Mouse (Mus musculus) cerebellum, adult 2 months (tissue): Measurements from ENCODE around the gene Tnp2. TPM values are rescaled to one million over a fixed set of nuclear protein-coding genes. Genes with fewer than 3 reads are reported as not detected.

ENCODE experiments used
- DNase-seq, 2 experiments: peaks; one replicate each; pipeline ENCODE4 v3.0.0; 2021
- H3K27ac ChIP-seq: fragments of 200-500 bp; 2 replicates; pipeline ENCODE4 v1.5.1; 2012; ENCODE audit warnings: low read length, control low read depth, inconsistent platforms; ENCODE audit not compliant: insufficient read depth
- H3K27me3 ChIP-seq: fragments of 200-500 bp; 2 replicates; pipeline ENCODE4 v1.6.1; 2012; ENCODE audit warnings: inconsistent platforms, mild to moderate bottlenecking, low read length, moderate library complexity; ENCODE audit not compliant: control insufficient read depth, insufficient read depth
- H3K4me1 ChIP-seq: fragments of 200-500 bp; 2 replicates; pipeline ENCODE4 v1.6.1; 2011; ENCODE audit warnings: low read length; ENCODE audit not compliant: control insufficient read depth, insufficient read depth
- H3K4me3 ChIP-seq: fragments of 200-500 bp; replicated peaks from 2 replicates; pipeline ENCODE3; 2011; ENCODE audit warnings: mild to moderate bottlenecking, low read depth, low read length, control low read depth; ENCODE audit not compliant: insufficient read depth
- CTCF ChIP-seq: fragments of 200-500 bp; IDR thresholded peaks from 2 replicates; pipeline ENCODE4 v1.5.1; 2011; ENCODE audit warnings: low read depth, mild to moderate bottlenecking, control low read depth, low read length, moderate library complexity, borderline replicate concordance; ENCODE audit not compliant: insufficient read depth
- POLR2A ChIP-seq: fragments of 200-500 bp; IDR thresholded peaks from 2 replicates; pipeline ENCODE4 v1.6.1; 2011; ENCODE audit warnings: low read length, control low read depth, borderline replicate concordance; ENCODE audit not compliant: insufficient read depth
- WGBS: fragments of 180-500 bp; shearing (Covaris S2); methylation state at CpG from one replicate; pipeline ENCODE4 v1.1.7; 2018; 5-methylcytosine and 5-hydroxymethylcytosine counted together
- polyA plus RNA-seq: library from polyadenylated mRNA; depleted of rRNA; stranded (reverse); fragments of >200 nt; gene quantifications from 2 replicates; pipeline ENCODE4 v1.2.3, GENCODE M21; 2012

Gene Tnp2
- polyA plus RNA-seq, 1 experiment: not detected

GRCm38 (mm10) chr16:10827269-10827668 is 38.8 kb upstream of the Tnp2 start:
- 94% methylated on average over 9 of the region's 9 CpGs for WGBS
- TF ChIP-seq POLR2A (no peak), CTCF (no peak)

GRCm38 (mm10) chr16:10825840-10826239 is 37.4 kb upstream of the Tnp2 start:
- WGBS: 98% methylated on average over 4 of the region's 4 CpGs
- Histone ChIP-seq H3K27ac (no peak overlapping the region), H3K4me1 (no peaks in the 10 kb centered on the region), H3K4me3 (no peak overlapping the region), H3K27me3 (no peaks in the 10 kb centered on the region)
- no peak for DNase-seq
- no peak for TF ChIP-seq POLR2A
- no peak for TF ChIP-seq CTCF

More at GRCm38 (mm10) chr16:10827269-10827668, 38.8 kb upstream of the Tnp2 start:
- no peak for DNase-seq
- H3K27me3 ChIP-seq: no peaks in the 10 kb centered on the region
- no peak overlapping the region for H3K4me3 ChIP-seq
- no peaks in the 10 kb centered on the region for H3K4me1 ChIP-seq
- no peak overlapping the region for H3K27ac ChIP-seq

GRCm38 (mm10) chr16:10824536-10824935 is 36.1 kb upstream of the Tnp2 start:
- Histone ChIP-seq H3K4me1 (no peaks in the 10 kb centered on the region), H3K4me3 (no peak overlapping the region), H3K27me3 (no peaks in the 10 kb centered on the region), H3K27ac (no peak overlapping the region)
- WGBS: 92% methylated on average over 1 of the region's 1 CpGs
- no peak for TF ChIP-seq CTCF
- no peak for TF ChIP-seq POLR2A
- DNase-seq: no peak

GRCm38 (mm10) chr16:10821387-10821786 is 32.9 kb upstream of the Tnp2 start:
- H3K4me3 ChIP-seq: no peak overlapping the region
- WGBS: 81% methylated on average over 4 of the region's 4 CpGs
- no peak overlapping the region for H3K27ac ChIP-seq
- no peak for DNase-seq
- TF ChIP-seq POLR2A: no peak
- no peak for TF ChIP-seq CTCF
- no peaks in the 10 kb centered on the region for H3K27me3 ChIP-seq
- H3K4me1 ChIP-seq: no peaks in the 10 kb centered on the region

GRCm38 (mm10) chr16:10819966-10820365 is 31.5 kb upstream of the Tnp2 start:
- TF ChIP-seq CTCF: no peak
- TF ChIP-seq POLR2A: no peak
- no peak overlapping the region for H3K4me3 ChIP-seq
- H3K4me1 ChIP-seq: no peaks in the 10 kb centered on the region
- WGBS: 81% methylated on average over 3 of the region's 3 CpGs
- no peak overlapping the region for H3K27ac ChIP-seq
- no peak for DNase-seq
- no peaks in the 10 kb centered on the region for H3K27me3 ChIP-seq

- DNase-seq: no peak
- no peaks in the 10 kb centered on the region for H3K27me3 ChIP-seq
- H3K4me1 ChIP-seq: no peaks in the 10 kb centered on the region
- no peak overlapping the region for H3K27ac ChIP-seq
- 79% methylated on average over 4 of the region's 4 CpGs for WGBS
- TF ChIP-seq CTCF (no peak), POLR2A (no peak)
- no peak overlapping the region for H3K4me3 ChIP-seq
These were observed 30.2 kb upstream of the Tnp2 start for GRCm38 (mm10) chr16:10818579-10819135.

- WGBS: 100% methylated on average over 4 of the region's 4 CpGs
- DNase-seq: no peak
- H3K27me3 ChIP-seq: no peaks in the 10 kb centered on the region
- peaks cover 8% of the 10 kb centered on the region for H3K4me1 ChIP-seq
- H3K4me3 ChIP-seq: no peak overlapping the region
- TF ChIP-seq POLR2A (no peak), CTCF (no peak)
- H3K27ac ChIP-seq: no peak overlapping the region
These were observed 26.4 kb upstream of the Tnp2 start for GRCm38 (mm10) chr16:10814864-10815263.

GRCm38 (mm10) chr16:10813726-10814125 is 25.3 kb upstream of the Tnp2 start:
- no peaks in the 10 kb centered on the region for H3K27me3 ChIP-seq
- peaks cover 8% of the 10 kb centered on the region for H3K4me1 ChIP-seq
- DNase-seq: no peak
- H3K27ac ChIP-seq: no peak overlapping the region
- TF ChIP-seq CTCF (no peak), POLR2A (no peak)
- H3K4me3 ChIP-seq: no peak overlapping the region
- 79% methylated on average over 4 of the region's 4 CpGs for WGBS

- TF ChIP-seq CTCF (no peak), POLR2A (no peak)
- DNase-seq: no peak
- Histone ChIP-seq H3K27me3 (no peaks in the 10 kb centered on the region), H3K4me3 (no peak within 1 kb of the TSS), H3K4me1 (peaks cover 8% of the 10 kb centered on the region), H3K27ac (no peak within 1 kb of the TSS)
- WGBS: 96% methylated on average over 2 of the region's 2 CpGs
These were observed 24.5 kb upstream of the Tnp2 start, which contains the start of gene Gm11172 for GRCm38 (mm10) chr16:10812865-10813371. Gene Gm11172, plus strand, starts transcription at chr16:10812915.
